Mouse (Mus musculus) C2C12 (cell line): ENCODE measurements around the gene Gtdc1.

Experiments used
- CEBPB ChIP-seq: IDR thresholded peaks from one replicate; pipeline ENCODE4 v1.6.1; 2011; ENCODE audit warnings: low read depth, mild to moderate bottlenecking, control low read depth, moderate library complexity
- CTCF ChIP-seq: IDR thresholded peaks from one replicate; pipeline ENCODE4 v1.5.1; 2011; ENCODE audit not compliant: control insufficient read depth, insufficient read depth, insufficient read length
- FOSL1 ChIP-seq: IDR thresholded peaks from one replicate; pipeline ENCODE4 v1.8.0; 2011; ENCODE audit warnings: mild to moderate bottlenecking, low read length; ENCODE audit not compliant: poor library complexity, insufficient read depth, severe bottlenecking
- MAX ChIP-seq: IDR thresholded peaks from one replicate; pipeline ENCODE4 v1.6.1; 2011; ENCODE audit warnings: mild to moderate bottlenecking, control low read depth
- MYOD1 ChIP-seq: IDR thresholded peaks from one replicate; pipeline ENCODE4 v1.6.1; 2011; ENCODE audit warnings: low read depth; ENCODE audit not compliant: control insufficient read depth, insufficient read length
- MYOG ChIP-seq: IDR thresholded peaks from one replicate; pipeline ENCODE4 v1.6.1; 2011; ENCODE audit not compliant: control insufficient read depth, insufficient read length; ENCODE audit errors: extremely low read depth
- USF1 ChIP-seq: IDR thresholded peaks from one replicate; pipeline ENCODE4 v1.6.1; 2011; ENCODE audit warnings: low read depth, mild to moderate bottlenecking, control low read depth, moderate library complexity

DNA sequence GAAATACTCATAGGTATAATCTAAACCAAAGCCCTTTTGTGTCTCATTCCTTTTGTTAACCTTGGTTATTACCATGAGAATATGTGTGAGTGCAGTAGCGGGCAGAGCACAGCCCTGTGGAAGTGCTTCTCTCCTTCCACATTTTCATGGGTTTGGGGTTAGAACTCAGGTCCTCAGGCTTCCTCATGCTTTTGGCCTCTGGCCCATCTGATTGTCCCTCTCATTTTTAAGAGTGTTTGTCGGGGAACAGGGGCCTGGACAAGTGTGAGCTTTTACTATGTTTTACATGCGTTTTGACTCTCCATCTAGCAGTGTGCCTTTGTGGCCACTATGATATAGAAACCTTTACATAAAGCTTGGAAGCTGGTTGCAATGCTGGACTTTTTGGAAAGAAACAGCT, 296.4 kb downstream of the Gtdc1 start:
- TF ChIP-seq CTCF (no peak), CEBPB (no peak), FOSL1 (no peak), MAX (no peak), MYOD1 (no peak), MYOG (no peak), USF1 (no peak)
